Mouse (Mus musculus) WW6 (cell line): ENCODE data around the gene Gm8439.

Experiments used
- DNase-seq: peaks from one replicate; pipeline ENCODE4 v3.0.0-alpha.2; 2013; ENCODE audit warnings: low read depth, low spot score

Gene Gm8439

GRCm38 (mm10) chr4:120612304-120613080 lies 23.9 kb downstream of the Gm8439 start:
- no peak for DNase-seq

- DNase-seq, result no peak
Observed at GRCm38 (mm10) chr4:120613691-120614329, 25.3 kb downstream of the Gm8439 start.

GRCm38 (mm10) chr4:120614644-120615043 lies 26.1 kb downstream of the Gm8439 start:
- no peak for DNase-seq

- DNase-seq, result no peak
Observed at GRCm38 (mm10) chr4:120615528-120616081, 27.1 kb downstream of the Gm8439 start.

- DNase-seq, result no peak
Observed at GRCm38 (mm10) chr4:120616199-120617025, 27.9 kb downstream of the Gm8439 start.

- no peak for DNase-seq
Observed at GRCm38 (mm10) chr4:120627728-120628127, 39.2 kb downstream of the Gm8439 start.

- no peak for DNase-seq
Observed at GRCm38 (mm10) chr4:120630218-120630931, 41.8 kb downstream of the Gm8439 start.

GRCm38 (mm10) chr4:120631828-120632227 lies 43.3 kb downstream of the Gm8439 start:
- no peak for DNase-seq

GRCm38 (mm10) chr4:120635351-120635750 lies 46.8 kb downstream of the Gm8439 start:
- DNase-seq, result no peak

GRCm38 (mm10) chr4:120641946-120642345 lies 53.4 kb downstream of the Gm8439 start:
- DNase-seq, result no peak

GRCm38 (mm10) chr4:120643899-120644298 lies 55.4 kb downstream of the Gm8439 start:
- no peak for DNase-seq

GRCm38 (mm10) chr4:120649369-120650207 lies 61.0 kb downstream of the Gm8439 start:
- DNase-seq, result no peak

GRCm38 (mm10) chr4:120650208-120650592 lies 61.7 kb downstream of the Gm8439 start:
- DNase-seq, result no peak

GRCm38 (mm10) chr4:120655898-120656297 lies 67.4 kb downstream of the Gm8439 start:
- DNase-seq, result no peak
